Mouse (Mus musculus) midbrain, embryonic 11.5 days (tissue): ENCODE results near the gene Tmco5. TPM values are rescaled to one million over a fixed set of nuclear protein-coding genes. Genes with fewer than 3 reads are reported as not detected.
"Not testable (repeated sequence)": the region's sequence is repeated elsewhere in the genome, so short reads cannot be mapped to it uniquely, and the experiment has no call there.

Experiments used
- ATAC-seq: fragments of 200-750 bp; cut with Nextera tagmentation; 2 replicates; pipeline ENCODE4 v1.8.0; 2017; ENCODE audit warnings: moderate TSS enrichment, moderate library complexity; ENCODE audit not compliant: low FRiP score
- DNase-seq: peaks from one replicate; pipeline ENCODE4 v3.0.0; 2015; ENCODE audit warnings: low spot score; ENCODE audit errors: missing footprints
- H3K27ac ChIP-seq: fragments of 300-500 bp; sonication (generic); 2 replicates; pipeline ENCODE4 v1.5.1; 2014; ENCODE audit warnings: low read depth, low read length
- H3K27me3 ChIP-seq: fragments of 300-500 bp; sonication (generic); 2 replicates; pipeline ENCODE4 v1.6.1; 2014; ENCODE audit warnings: mild to moderate bottlenecking, low read length, moderate library complexity, mixed read lengths; ENCODE audit not compliant: control insufficient read depth, insufficient read depth
- H3K36me3 ChIP-seq: fragments of 300-500 bp; sonication (generic); 2 replicates; pipeline ENCODE4 v1.6.1; 2014; ENCODE audit warnings: mild to moderate bottlenecking, low read length, moderate library complexity, mixed read lengths; ENCODE audit not compliant: control insufficient read depth, insufficient read depth
- H3K4me1 ChIP-seq: fragments of 300-500 bp; sonication (generic); 2 replicates; pipeline ENCODE4 v1.6.1; 2014; ENCODE audit warnings: low read length; ENCODE audit not compliant: control insufficient read depth, insufficient read depth
- H3K4me2 ChIP-seq: fragments of 300-500 bp; sonication (generic); 2 replicates; pipeline ENCODE4 v1.6.1; 2014; ENCODE audit warnings: mild to moderate bottlenecking, moderate library complexity
- H3K4me3 ChIP-seq: fragments of 300-500 bp; sonication (generic); 2 replicates; pipeline ENCODE4 v1.5.1; 2014; ENCODE audit warnings: low read depth, low read length
- H3K9ac ChIP-seq: fragments of 300-500 bp; sonication (generic); 2 replicates; pipeline ENCODE4 v1.6.1; 2014; ENCODE audit warnings: low read length
- H3K9me3 ChIP-seq: fragments of 300-500 bp; sonication (generic); 2 replicates; pipeline ENCODE4 v1.6.1; 2016; ENCODE audit warnings: low read length; ENCODE audit not compliant: control insufficient read depth
- WGBS: fragments of 180-500 bp; shearing (Covaris S2); extraction: QIAGEN DNeasy Blood & Tissue Kit; methylation state at CpG from one replicate; pipeline ENCODE4 v1.1.7; 2014; 5-methylcytosine and 5-hydroxymethylcytosine counted together
- polyA plus RNA-seq: library from polyadenylated mRNA; unstranded; fragments of >200 nt; fragmentation: Nextera tagmentation; extraction: Ambion mirVana; gene quantifications from 2 replicates; pipeline ENCODE4 v1.2.1, GENCODE M21; 2014

Gene Tmco5
- polyA plus RNA-seq, 1 experiment from 2014 or later = not detected

- H3K9ac ChIP-seq = no peak overlapping the region
- H3K4me3 ChIP-seq = no peak overlapping the region
- no peak overlapping the region for H3K4me2 ChIP-seq
- no peak overlapping the region for H3K27ac ChIP-seq
- H3K9me3 ChIP-seq = no peaks in the 10 kb centered on the region
- H3K27me3 ChIP-seq = no peaks in the 10 kb centered on the region
- no peak for DNase-seq
- H3K36me3 ChIP-seq = no peaks in the 10 kb centered on the region
- 83% methylated on average over 4 of the region's 4 CpGs for WGBS
- H3K4me1 ChIP-seq = no peaks in the 10 kb centered on the region
- no peak for ATAC-seq
These were observed 36.1 kb downstream of the Tmco5 start for GRCm38 (mm10) chr2:116914636-116915035.

GRCm38 (mm10) chr2:116918598-116918997, 40.1 kb downstream of the Tmco5 start:
- Histone ChIP-seq H3K27ac (no peak overlapping the region), H3K4me2 (no peak overlapping the region), H3K27me3 (no peaks in the 10 kb centered on the region), H3K9ac (no peak overlapping the region), H3K9me3 (0 out of 2 replicates have a peak, but pooled peaks cover 2% of the 10 kb centered on the region), H3K4me3 (no peak overlapping the region), H3K36me3 (no peaks in the 10 kb centered on the region), H3K4me1 (no peaks in the 10 kb centered on the region)
- WGBS = 71% methylated on average over 3 of the region's 3 CpGs
- ATAC-seq = no peak
- DNase-seq = no peak

GRCm38 (mm10) chr2:116922580-116923500, 44.3 kb downstream of the Tmco5 start:
- H3K9me3 ChIP-seq = 0 out of 2 replicates have a peak, but pooled peaks cover 2% of the 10 kb centered on the region
- no peaks in the 10 kb centered on the region for H3K27me3 ChIP-seq
- H3K9ac ChIP-seq = no peak overlapping the region
- H3K4me3 ChIP-seq = no peak overlapping the region
- no peak overlapping the region for H3K27ac ChIP-seq
- no peak for ATAC-seq
- no peaks in the 10 kb centered on the region for H3K4me1 ChIP-seq
- H3K4me2 ChIP-seq = no peak overlapping the region
- H3K36me3 ChIP-seq = no peaks in the 10 kb centered on the region
- no peak for DNase-seq
- WGBS = 83% methylated on average over 9 of the region's 9 CpGs

GRCm38 (mm10) chr2:116923684-116924083, 45.2 kb downstream of the Tmco5 start:
- H3K4me1 ChIP-seq = no peaks in the 10 kb centered on the region
- H3K4me3 ChIP-seq = no peak overlapping the region
- WGBS = 94% methylated on average over 3 of the region's 3 CpGs
- 0 out of 2 replicates have a peak, but pooled peaks cover 2% of the 10 kb centered on the region for H3K9me3 ChIP-seq
- H3K27ac ChIP-seq = no peak overlapping the region
- no peak overlapping the region for H3K9ac ChIP-seq
- ATAC-seq (no peak), DNase-seq (no peak)
- no peaks in the 10 kb centered on the region for H3K27me3 ChIP-seq
- H3K36me3 ChIP-seq = no peaks in the 10 kb centered on the region
- H3K4me2 ChIP-seq = no peak overlapping the region

GRCm38 (mm10) chr2:116924292-116924691, 45.8 kb downstream of the Tmco5 start:
- no peak overlapping the region for H3K4me2 ChIP-seq
- DNase-seq (peak; percentile 64), ATAC-seq (no peak)
- H3K36me3 ChIP-seq = no peaks in the 10 kb centered on the region
- H3K27ac ChIP-seq = no peak overlapping the region
- WGBS = 88% methylated on average over 7 of the region's 7 CpGs
- 0 out of 2 replicates have a peak, but pooled peaks cover 2% of the 10 kb centered on the region for H3K9me3 ChIP-seq
- H3K4me1 ChIP-seq = no peaks in the 10 kb centered on the region
- no peaks in the 10 kb centered on the region for H3K27me3 ChIP-seq
- H3K9ac ChIP-seq = no peak overlapping the region
- no peak overlapping the region for H3K4me3 ChIP-seq

- no peaks in the 10 kb centered on the region for H3K27me3 ChIP-seq
- 82% methylated on average over 5 of the region's 5 CpGs for WGBS
- H3K4me1 ChIP-seq = no peaks in the 10 kb centered on the region
- H3K36me3 ChIP-seq = no peaks in the 10 kb centered on the region
- 0 out of 2 replicates have a peak, but pooled peaks cover 2% of the 10 kb centered on the region for H3K9me3 ChIP-seq
- no peak overlapping the region for H3K4me2 ChIP-seq
- DNase-seq = no peak
- no peak for ATAC-seq
- H3K4me3 ChIP-seq = no peak overlapping the region
- no peak overlapping the region for H3K9ac ChIP-seq
- no peak overlapping the region for H3K27ac ChIP-seq
These were observed 46.7 kb downstream of the Tmco5 start for GRCm38 (mm10) chr2:116925230-116925629.

GRCm38 (mm10) chr2:116932218-116932617, 53.7 kb downstream of the Tmco5 start:
- no peak for ATAC-seq
- no peak overlapping the region for H3K9ac ChIP-seq
- no peaks in the 10 kb centered on the region for H3K9me3 ChIP-seq
- no peak overlapping the region for H3K27ac ChIP-seq
- 91% methylated on average over 7 of the region's 7 CpGs for WGBS
- DNase-seq = no peak
- no peaks in the 10 kb centered on the region for H3K27me3 ChIP-seq
- no peak overlapping the region for H3K4me2 ChIP-seq
- no peaks in the 10 kb centered on the region for H3K4me1 ChIP-seq
- H3K4me3 ChIP-seq = no peak overlapping the region
- H3K36me3 ChIP-seq = no peaks in the 10 kb centered on the region

- not testable (repeated sequence) for H3K9me3 ChIP-seq, H3K4me2 ChIP-seq, ATAC-seq, H3K27me3 ChIP-seq, H3K9ac ChIP-seq, H3K4me3 ChIP-seq, H3K27ac ChIP-seq, DNase-seq, H3K4me1 ChIP-seq, H3K36me3 ChIP-seq
- 100% methylated on average over 1 of the region's 1 CpGs for WGBS
These were observed 55.7 kb downstream of the Tmco5 start for GRCm38 (mm10) chr2:116934236-116934635.

- Histone ChIP-seq H3K27me3 (no peaks in the 10 kb centered on the region), H3K4me3 (no peak overlapping the region), H3K4me2 (no peak overlapping the region), H3K9me3 (no peaks in the 10 kb centered on the region), H3K27ac (no peak overlapping the region), H3K4me1 (no peaks in the 10 kb centered on the region), H3K36me3 (no peaks in the 10 kb centered on the region), H3K9ac (no peak overlapping the region)
- no peak for DNase-seq
- no peak for ATAC-seq
These were observed 56.3 kb downstream of the Tmco5 start for GRCm38 (mm10) chr2:116934776-116935175.
